Mouse (Mus musculus) limb, embryonic 10.5 days (tissue): ENCODE measurements around the gene Prss40. TPM values are rescaled to one million over a fixed set of nuclear protein-coding genes. Genes with fewer than 3 reads are reported as not detected.

Experiments used
- polyA plus RNA-seq: library from polyadenylated mRNA; unstranded; fragments of >200 nt; fragmentation: Nextera tagmentation; extraction: Ambion mirVana; gene quantifications from 2 replicates; pipeline ENCODE4 v1.2.1, GENCODE M21; 2016

The Prss40 gene
- polyA plus RNA-seq, 1 experiment from 2014 or later: not detected

Other genes starting within 250 kb of the Prss40 start
- 52.0 and 55.9 TPM in 2 replicates for gene Ccdc115, start 121.3 kb downstream of the Prss40 start, polyA plus RNA-seq
- gene Imp4, start 121.1 kb downstream of the Prss40 start, polyA plus RNA-seq: 126 and 158 TPM in 2 replicates
- 6.7 and 7.8 TPM in 2 replicates for gene Ptpn18, start 101.2 kb downstream of the Prss40 start, polyA plus RNA-seq
- gene Prss39, start 62.5 kb downstream of the Prss40 start, polyA plus RNA-seq: not detected in 2 replicates
- not detected in 2 replicates for gene Cfc1, start 25.3 kb downstream of the Prss40 start, polyA plus RNA-seq
- gene Amer3, start 18.7 kb upstream of the Prss40 start, polyA plus RNA-seq: not detected in 2 replicates